Mouse (Mus musculus): ENCODE measurements around the gene Wdr41. TPM values are rescaled to one million over a fixed set of nuclear protein-coding genes. Genes with fewer than 3 reads are reported as not detected.
A peak's percentile ranks its signal among the peaks of the same experiment; 100 is the strongest.

Gene Wdr41
- polyA plus RNA-seq, 1 experiment from 2014 or later, result 23.1 TPM

DNA sequence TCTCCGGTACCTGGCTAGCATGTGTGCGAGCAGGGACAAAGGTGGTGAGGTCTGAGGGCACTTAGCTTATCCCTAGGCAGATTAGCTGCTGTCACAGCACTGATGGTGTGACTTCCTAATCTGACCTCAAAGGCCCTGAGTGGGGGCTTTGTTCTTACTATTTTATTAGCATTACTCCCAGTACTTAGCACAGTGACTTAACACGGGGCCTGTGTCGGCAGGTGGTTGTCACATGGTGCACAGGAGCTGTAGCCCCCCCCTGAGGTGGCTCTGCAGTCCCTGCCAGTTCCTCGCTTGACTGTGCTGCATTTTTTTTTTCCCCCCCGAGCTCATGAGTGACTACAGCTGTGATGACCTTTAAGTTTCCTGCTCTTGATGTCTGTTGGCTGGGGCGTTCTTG lies 2.9 kb downstream of the Wdr41 start:
- WGBS, result 47% methylated on average over 7 of the region's 7 CpGs
- DNase-seq (ENCODE audit: low spot score) (no peak), ATAC-seq (ENCODE audit: insufficient read depth, low FRiP score, low TSS enrichment) (no peak)
- Histone ChIP-seq H3K9me3 (ENCODE audit: control insufficient read depth, low read length) (no peaks in the 10 kb centered on the region), H3K4me2 (ENCODE audit: low read depth) (no peak overlapping the region), H3K4me3 (ENCODE audit: low read depth, low read length) (no peak overlapping the region), H3K36me3 (ENCODE audit: control insufficient read depth, insufficient read depth, low read length) (no peaks in the 10 kb centered on the region), H3K27me3 (ENCODE audit: control insufficient read depth, insufficient read depth, low read length) (no peaks in the 10 kb centered on the region), H3K27ac (ENCODE audit: low read depth, low read length) (no peak overlapping the region), H3K9ac (ENCODE audit: low read length) (no peak overlapping the region), H3K4me1 (ENCODE audit: control insufficient read depth, insufficient read depth, low read length) (no peaks in the 10 kb centered on the region)

DNA sequence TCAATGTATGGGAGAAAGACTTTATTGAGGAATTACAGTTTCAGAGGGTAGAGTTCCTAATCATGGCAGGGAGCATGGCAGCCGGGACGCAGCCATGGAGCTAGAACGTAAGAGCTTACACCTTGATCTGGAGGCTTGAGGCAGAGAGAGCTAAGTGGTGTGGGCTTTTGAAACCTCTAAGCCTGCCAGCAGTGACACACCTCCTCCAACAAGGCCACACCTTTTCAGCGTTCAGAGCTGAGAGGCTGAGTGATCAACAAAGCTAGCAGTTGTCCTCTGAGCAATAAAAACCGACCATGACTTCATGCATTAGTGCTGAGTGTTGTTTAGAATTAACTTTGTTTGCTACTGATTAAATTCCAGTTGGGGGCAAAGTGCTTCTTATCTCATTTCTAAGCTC lies 14.4 kb downstream of the Wdr41 start:
- no peak overlapping the region for H3K4me3 ChIP-seq (ENCODE audit: low read depth, low read length)
- ATAC-seq (ENCODE audit: insufficient read depth, low FRiP score, low TSS enrichment) (no peak), DNase-seq (ENCODE audit: low spot score) (no peak)
- 72% methylated on average over 5 of the region's 5 CpGs for WGBS
- no peak overlapping the region for H3K4me2 ChIP-seq (ENCODE audit: low read depth)
- H3K27me3 ChIP-seq (ENCODE audit: control insufficient read depth, insufficient read depth, low read length), result no peaks in the 10 kb centered on the region
- no peaks in the 10 kb centered on the region for H3K4me1 ChIP-seq (ENCODE audit: control insufficient read depth, insufficient read depth, low read length)
- H3K9ac ChIP-seq (ENCODE audit: low read length), result no peak overlapping the region
- no peak overlapping the region for H3K27ac ChIP-seq (ENCODE audit: low read depth, low read length)
- H3K36me3 ChIP-seq (ENCODE audit: control insufficient read depth, insufficient read depth, low read length), result no peaks in the 10 kb centered on the region
- H3K9me3 ChIP-seq (ENCODE audit: control insufficient read depth, low read length), result no peaks in the 10 kb centered on the region

DNA sequence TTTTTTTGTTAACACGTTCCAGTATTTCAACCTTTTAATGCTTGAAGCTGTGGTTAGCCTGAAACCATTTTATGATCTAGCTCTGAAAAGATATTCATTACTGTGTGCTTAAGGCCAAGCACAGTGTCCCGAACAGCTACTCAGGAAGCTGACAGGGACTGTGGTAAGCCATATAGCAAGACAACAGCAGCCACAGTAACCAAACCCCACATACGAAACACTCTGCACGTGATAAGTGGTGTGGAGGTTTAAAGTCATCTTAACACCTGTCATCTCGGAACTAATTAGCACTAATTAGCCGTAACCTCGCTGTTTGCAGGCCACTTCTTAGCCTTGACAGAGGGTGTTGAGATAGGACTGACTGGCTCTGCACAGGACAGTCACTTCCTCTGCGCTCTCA lies 31.1 kb downstream of the Wdr41 start:
- H3K9me3 ChIP-seq (ENCODE audit: control insufficient read depth, low read length), result no peaks in the 10 kb centered on the region
- WGBS, result 75% methylated on average over 8 of the region's 8 CpGs

DNA sequence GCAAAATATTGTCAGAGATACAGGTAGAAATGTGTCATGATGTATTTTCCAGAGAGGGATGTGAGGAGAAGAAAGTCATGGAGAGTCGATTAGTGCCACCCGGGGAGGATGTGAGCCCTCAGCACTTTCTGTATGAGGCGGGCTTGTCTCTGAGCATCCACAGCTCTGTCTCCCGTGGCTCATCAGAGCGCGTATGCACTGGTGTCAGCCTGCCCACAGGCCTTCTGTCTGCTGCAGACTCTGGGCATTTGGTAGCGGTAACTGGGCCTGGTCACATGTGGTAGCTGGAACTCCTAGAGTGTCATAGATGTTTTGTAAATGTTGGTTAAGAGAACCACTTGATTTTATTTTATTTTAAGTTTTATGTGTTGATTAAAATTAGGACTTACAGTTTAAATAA lies 33.1 kb downstream of the Wdr41 start:
- Histone ChIP-seq H3K27me3 (ENCODE audit: control insufficient read depth, insufficient read depth, low read length) (no peaks in the 10 kb centered on the region), H3K9ac (ENCODE audit: low read length) (no peak overlapping the region), H3K36me3 (ENCODE audit: control insufficient read depth, insufficient read depth, low read length) (no peaks in the 10 kb centered on the region), H3K9me3 (ENCODE audit: control insufficient read depth, low read length) (no peaks in the 10 kb centered on the region), H3K4me3 (ENCODE audit: low read depth, low read length) (no peak overlapping the region), H3K27ac (ENCODE audit: low read depth, low read length) (no peak overlapping the region), H3K4me1 (ENCODE audit: control insufficient read depth, insufficient read depth, low read length) (no peaks in the 10 kb centered on the region), H3K4me2 (ENCODE audit: low read depth) (no peak overlapping the region)
- 87% methylated on average over 7 of the region's 7 CpGs for WGBS
- DNase-seq (ENCODE audit: low spot score) (no peak), ATAC-seq (ENCODE audit: insufficient read depth, low FRiP score, low TSS enrichment) (no peak)

More for the DNA sequence above, 31.1 kb downstream of the Wdr41 start:
- no peak for ATAC-seq (ENCODE audit: insufficient read depth, low FRiP score, low TSS enrichment)
- DNase-seq (ENCODE audit: low spot score), result no peak
- Histone ChIP-seq H3K27me3 (ENCODE audit: control insufficient read depth, insufficient read depth, low read length) (no peaks in the 10 kb centered on the region), H3K4me1 (ENCODE audit: control insufficient read depth, insufficient read depth, low read length) (no peaks in the 10 kb centered on the region), H3K36me3 (ENCODE audit: control insufficient read depth, insufficient read depth, low read length) (no peaks in the 10 kb centered on the region), H3K4me3 (ENCODE audit: low read depth, low read length) (no peak overlapping the region), H3K9ac (ENCODE audit: low read length) (no peak overlapping the region), H3K4me2 (ENCODE audit: low read depth) (no peak overlapping the region), H3K27ac (ENCODE audit: low read depth, low read length) (no peak overlapping the region)

DNA sequence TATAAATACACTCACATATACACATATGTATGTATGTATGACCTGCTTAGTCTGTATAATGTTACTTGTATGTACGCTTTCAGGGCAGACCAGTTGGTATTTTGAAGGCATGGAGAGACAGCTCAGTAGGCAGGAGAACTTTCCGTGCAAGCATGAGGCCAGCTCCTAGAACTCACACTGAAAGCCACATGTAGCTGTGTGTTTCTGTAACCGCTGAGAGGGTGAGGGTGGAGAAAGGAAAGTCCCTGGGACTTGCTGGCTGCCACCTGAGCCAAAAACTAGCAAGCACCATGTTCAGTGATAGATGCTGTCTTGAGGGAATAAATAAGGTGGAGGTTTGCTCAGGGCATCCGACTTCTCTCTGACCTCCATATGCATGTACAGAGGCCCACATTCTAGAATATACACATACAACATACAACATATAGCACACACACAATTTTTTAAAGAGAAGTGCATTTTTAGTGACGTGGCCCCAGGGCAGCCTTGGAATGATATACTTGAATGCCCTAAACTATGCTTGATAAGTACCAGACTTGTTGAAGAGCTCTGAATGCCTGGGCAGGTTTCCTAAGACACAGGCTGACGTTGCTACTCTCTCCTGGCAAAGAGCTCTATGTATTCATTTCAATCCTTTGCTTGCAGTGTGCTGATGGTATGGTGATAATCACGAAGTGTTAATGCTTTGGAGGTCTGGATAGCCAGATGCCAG lies 35.6 kb downstream of the Wdr41 start:
- WGBS, result 85% methylated on average over 7 of the region's 7 CpGs
- no peak overlapping the region for H3K4me3 ChIP-seq (ENCODE audit: low read depth, low read length)
- no peak overlapping the region for H3K27ac ChIP-seq (ENCODE audit: low read depth, low read length)
- H3K36me3 ChIP-seq (ENCODE audit: control insufficient read depth, insufficient read depth, low read length), result no peaks in the 10 kb centered on the region
- DNase-seq (ENCODE audit: low spot score) (no peak), ATAC-seq (ENCODE audit: insufficient read depth, low FRiP score, low TSS enrichment) (no peak)
- H3K27me3 ChIP-seq (ENCODE audit: control insufficient read depth, insufficient read depth, low read length), result no peaks in the 10 kb centered on the region
- no peak overlapping the region for H3K9ac ChIP-seq (ENCODE audit: low read length)
- no peaks in the 10 kb centered on the region for H3K9me3 ChIP-seq (ENCODE audit: control insufficient read depth, low read length)
- H3K4me1 ChIP-seq (ENCODE audit: control insufficient read depth, insufficient read depth, low read length), result no peaks in the 10 kb centered on the region
- no peak overlapping the region for H3K4me2 ChIP-seq (ENCODE audit: low read depth)

DNA sequence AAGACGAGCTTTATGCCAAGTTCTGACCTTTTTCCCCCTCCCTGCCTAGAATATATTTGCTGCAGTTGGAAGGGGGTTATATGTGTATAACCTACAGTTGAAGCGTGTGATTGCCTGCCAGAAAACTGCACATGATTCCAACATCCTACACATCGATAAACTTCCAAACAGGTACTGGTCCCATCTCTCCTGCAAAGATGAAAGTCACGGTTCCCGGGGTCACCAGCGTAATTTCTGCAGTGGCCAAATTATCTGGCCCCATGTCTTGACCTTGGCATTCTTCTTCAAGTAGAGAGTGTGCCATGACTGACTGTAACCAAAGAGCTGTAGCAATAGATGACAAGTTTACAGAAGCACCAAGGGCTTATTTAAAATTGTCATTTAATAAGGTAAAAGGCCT lies 41.1 kb downstream of the Wdr41 start:
- ATAC-seq (ENCODE audit: insufficient read depth, low FRiP score, low TSS enrichment) (no peak), DNase-seq (ENCODE audit: low spot score) (no peak)
- 91% methylated on average over 6 of the region's 6 CpGs for WGBS
- Histone ChIP-seq H3K27me3 (ENCODE audit: control insufficient read depth, insufficient read depth, low read length) (no peaks in the 10 kb centered on the region), H3K4me3 (ENCODE audit: low read depth, low read length) (no peak overlapping the region), H3K9ac (ENCODE audit: low read length) (no peak overlapping the region), H3K36me3 (ENCODE audit: control insufficient read depth, insufficient read depth, low read length) (no peaks in the 10 kb centered on the region), H3K9me3 (ENCODE audit: control insufficient read depth, low read length) (no peaks in the 10 kb centered on the region), H3K4me1 (ENCODE audit: control insufficient read depth, insufficient read depth, low read length) (no peaks in the 10 kb centered on the region), H3K27ac (ENCODE audit: low read depth, low read length) (no peak overlapping the region), H3K4me2 (ENCODE audit: low read depth) (no peak overlapping the region)

DNA sequence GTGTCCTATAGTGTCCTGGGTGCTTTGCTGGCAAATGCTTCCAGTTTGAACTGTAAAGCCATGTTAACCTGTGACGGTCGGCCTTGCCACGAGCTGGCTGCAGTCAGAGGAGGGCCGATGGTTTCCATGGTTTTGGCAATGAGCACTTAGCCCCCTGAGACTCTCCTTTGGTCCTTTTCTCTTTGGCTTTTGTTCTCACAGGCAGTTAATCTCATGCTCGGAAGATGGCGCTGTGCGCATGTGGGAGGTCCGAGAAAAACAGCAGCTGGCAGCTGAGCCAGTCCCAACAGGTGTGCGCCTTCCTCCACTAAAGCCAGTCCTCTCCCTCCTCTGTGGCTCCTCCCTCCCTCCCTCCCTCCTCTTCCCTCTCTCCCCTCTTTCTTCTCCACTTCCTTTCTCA lies 41.8 kb downstream of the Wdr41 start:
- Histone ChIP-seq H3K4me2 (ENCODE audit: low read depth) (no peak overlapping the region), H3K4me1 (ENCODE audit: control insufficient read depth, insufficient read depth, low read length) (no peaks in the 10 kb centered on the region), H3K27me3 (ENCODE audit: control insufficient read depth, insufficient read depth, low read length) (no peaks in the 10 kb centered on the region), H3K9me3 (ENCODE audit: control insufficient read depth, low read length) (no peaks in the 10 kb centered on the region), H3K4me3 (ENCODE audit: low read depth, low read length) (no peak overlapping the region), H3K9ac (ENCODE audit: low read length) (no peak overlapping the region), H3K36me3 (ENCODE audit: control insufficient read depth, insufficient read depth, low read length) (no peaks in the 10 kb centered on the region), H3K27ac (ENCODE audit: low read depth, low read length) (no peak overlapping the region)
- ATAC-seq (ENCODE audit: insufficient read depth, low FRiP score, low TSS enrichment) (peak; percentile 83), DNase-seq (ENCODE audit: low spot score) (peak; percentile 88)
- 3% methylated on average over 9 of the region's 9 CpGs for WGBS

DNA sequence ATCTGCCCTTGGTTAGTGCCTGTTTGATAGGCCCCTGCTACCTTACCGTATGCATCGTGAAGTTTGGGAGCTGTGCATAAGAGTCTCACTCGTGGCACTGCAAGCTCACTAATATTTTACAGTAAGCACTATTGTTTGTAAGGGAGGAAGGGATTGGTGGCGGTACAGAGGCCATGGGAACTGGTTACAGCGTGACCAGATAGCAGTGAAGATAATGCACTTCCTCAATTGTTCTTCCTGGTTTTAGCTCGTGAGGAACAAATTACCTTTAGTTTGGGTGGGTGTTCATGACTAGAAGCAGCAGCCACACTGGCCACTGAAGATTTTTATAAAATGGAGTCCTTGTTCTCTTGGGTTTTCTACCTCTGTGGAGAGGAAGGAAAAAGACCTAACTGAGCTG lies 43.2 kb downstream of the Wdr41 start:
- Histone ChIP-seq H3K27me3 (ENCODE audit: control insufficient read depth, insufficient read depth, low read length) (no peaks in the 10 kb centered on the region), H3K36me3 (ENCODE audit: control insufficient read depth, insufficient read depth, low read length) (no peaks in the 10 kb centered on the region), H3K9ac (ENCODE audit: low read length) (no peak overlapping the region), H3K4me3 (ENCODE audit: low read depth, low read length) (no peak overlapping the region), H3K4me2 (ENCODE audit: low read depth) (no peak overlapping the region), H3K27ac (ENCODE audit: low read depth, low read length) (no peak overlapping the region), H3K4me1 (ENCODE audit: control insufficient read depth, insufficient read depth, low read length) (no peaks in the 10 kb centered on the region), H3K9me3 (ENCODE audit: control insufficient read depth, low read length) (no peaks in the 10 kb centered on the region)
- DNase-seq (ENCODE audit: low spot score), result no peak
- ATAC-seq (ENCODE audit: insufficient read depth, low FRiP score, low TSS enrichment), result no peak
- 89% methylated on average over 6 of the region's 6 CpGs for WGBS

DNA sequence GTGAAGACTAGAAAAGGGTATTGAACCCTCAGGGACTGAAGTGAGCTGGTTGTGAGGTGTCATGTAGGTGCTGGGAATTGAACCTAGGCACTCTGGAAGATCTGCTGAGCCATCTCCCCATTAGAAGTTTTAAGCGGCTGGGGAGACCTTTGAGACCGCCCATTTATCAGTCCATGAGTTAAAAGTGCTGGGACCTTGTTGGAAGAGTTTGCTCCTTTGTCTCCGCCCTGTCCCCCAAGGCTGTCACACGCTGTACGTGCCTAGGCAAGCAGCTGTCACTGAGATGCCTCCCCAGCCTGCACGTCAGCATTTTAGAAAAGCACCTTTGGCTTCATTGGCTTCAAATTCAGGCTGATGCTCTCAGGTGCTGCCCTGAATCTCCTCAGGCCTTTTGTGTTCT lies 44.1 kb downstream of the Wdr41 start:
- no peak for DNase-seq (ENCODE audit: low spot score)
- Histone ChIP-seq H3K4me1 (ENCODE audit: control insufficient read depth, insufficient read depth, low read length) (no peaks in the 10 kb centered on the region), H3K4me3 (ENCODE audit: low read depth, low read length) (no peak overlapping the region), H3K9me3 (ENCODE audit: control insufficient read depth, low read length) (no peaks in the 10 kb centered on the region), H3K27ac (ENCODE audit: low read depth, low read length) (no peak overlapping the region), H3K36me3 (ENCODE audit: control insufficient read depth, insufficient read depth, low read length) (no peaks in the 10 kb centered on the region), H3K4me2 (ENCODE audit: low read depth) (no peak overlapping the region), H3K9ac (ENCODE audit: low read length) (no peak overlapping the region), H3K27me3 (ENCODE audit: control insufficient read depth, insufficient read depth, low read length) (no peaks in the 10 kb centered on the region)
- ATAC-seq (ENCODE audit: insufficient read depth, low FRiP score, low TSS enrichment), result no peak
- 82% methylated on average over 6 of the region's 6 CpGs for WGBS

All from neural tube, embryonic 11.5 days (tissue).